Mouse (Mus musculus): Measurements from ENCODE around the gene Zfp982.
"Not testable (repeated sequence)": the region's sequence is repeated elsewhere in the genome, so short reads cannot be mapped to it uniquely, and the experiment has no call there.

The Zfp982 gene

GRCm38 (mm10) chr4:147559096-147559495 is 66.9 kb downstream of the Zfp982 start:
- DNase-seq (ENCODE audit: low read depth) = not testable (repeated sequence)

Measured in naive thymus-derived CD4-positive, alpha-beta T cell, adult 2 months (primary cell).